Mouse (Mus musculus): ENCODE measurements around the gene Pir.
A peak's percentile ranks its signal among the peaks of the same experiment; 100 is the strongest.

Gene Pir

GRCm38 (mm10) chrX:164269285-164269761 is at the start of gene Pir:
Pir (plus strand) TSS chrX:164269371.
- peak; percentile 10 to 33 for DNase-seq (ENCODE audit: low spot score in 2 of 2)

DNA sequence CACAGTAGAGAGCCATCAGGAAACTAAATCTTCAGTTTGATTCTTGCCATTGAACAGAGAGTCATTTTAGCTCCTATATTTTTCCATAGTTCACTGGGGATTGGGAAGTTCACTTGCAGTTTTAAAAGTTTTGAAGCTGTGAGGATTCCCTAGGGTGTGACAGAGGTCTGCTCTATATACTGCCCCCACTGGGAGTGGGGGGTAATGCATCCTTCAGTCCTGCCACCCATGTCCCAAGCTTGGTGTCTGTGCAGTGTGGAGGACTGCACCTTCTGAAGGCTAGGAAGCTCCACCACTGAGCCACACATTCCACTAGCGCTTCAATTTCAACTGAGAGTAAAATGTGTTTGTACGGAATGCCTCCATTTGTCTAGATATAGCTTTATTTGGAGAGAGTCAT is 47.2 kb upstream of the Pir start:
- DNase-seq (ENCODE audit: low spot score in 2 of 2) = no peak

DNA sequence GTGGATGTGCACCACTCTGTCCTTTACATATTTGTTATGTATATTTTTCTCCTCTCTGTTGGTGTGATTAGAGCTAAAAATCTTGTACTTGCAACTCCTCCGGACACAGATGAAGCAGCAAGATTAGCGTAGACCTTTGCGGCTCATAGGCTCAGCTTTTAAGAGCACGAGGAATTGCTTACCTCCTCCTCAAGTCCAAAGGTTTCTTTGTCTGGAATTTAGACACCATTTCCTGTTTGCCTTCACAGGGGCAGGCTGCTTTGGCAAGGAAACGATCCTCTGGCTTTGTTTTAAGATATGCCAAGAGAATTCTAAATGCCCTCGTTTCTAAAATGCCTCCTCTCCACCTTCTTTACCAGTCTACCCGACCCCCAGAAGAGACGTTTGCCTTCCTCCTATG is 35.8 kb upstream of the Pir start:
- DNase-seq (ENCODE audit: low spot score in 2 of 2) = no peak

DNA sequence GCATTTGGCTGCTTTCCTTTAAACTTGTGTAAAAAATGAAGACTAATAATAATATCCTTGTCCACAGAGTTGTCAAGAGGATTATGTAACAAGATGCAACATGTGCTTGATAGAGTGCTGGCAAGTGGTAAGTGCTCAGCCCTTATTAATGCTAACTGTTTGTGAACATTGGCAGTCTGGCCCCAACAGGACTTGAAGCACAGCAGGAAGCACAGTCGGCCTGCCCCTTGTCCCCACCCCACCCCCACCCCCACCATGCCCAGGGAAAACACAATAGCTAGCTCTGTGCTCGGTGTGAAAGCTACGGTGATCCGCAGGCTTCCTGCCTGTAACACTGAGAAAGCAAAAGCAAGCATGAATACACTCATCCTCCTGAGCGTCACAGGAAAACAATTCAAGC is 23.5 kb upstream of the Pir start:
- DNase-seq (ENCODE audit: low spot score in 2 of 2) = no peak

GRCm38 (mm10) chrX:164246722-164247121 is 22.4 kb upstream of the Pir start:
- DNase-seq (ENCODE audit: low spot score in 2 of 2) = no peak

DNA sequence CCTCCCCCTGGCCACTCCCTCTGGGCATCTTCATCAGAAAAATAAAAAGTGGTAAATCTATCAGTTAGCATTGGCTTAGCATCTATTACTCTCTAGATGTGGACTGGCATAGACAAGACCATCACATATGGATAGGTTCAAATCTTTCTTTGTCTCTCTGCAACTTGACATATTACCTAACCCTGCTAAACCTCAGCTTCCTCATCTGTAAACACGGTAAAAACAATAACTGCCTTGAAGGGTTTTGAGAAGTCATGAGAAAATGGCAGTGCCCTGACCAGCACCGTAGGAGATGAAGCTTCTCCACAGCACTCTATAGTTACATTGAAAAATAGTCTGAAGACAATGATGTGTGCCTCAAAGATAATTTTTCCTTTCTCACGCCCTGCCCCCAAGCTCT is 12.6 kb upstream of the Pir start:
- DNase-seq (ENCODE audit: low spot score in 2 of 2) = no peak

- no peak for DNase-seq (ENCODE audit: low spot score in 2 of 2)
Observed at GRCm38 (mm10) chrX:164258057-164258456, 11.1 kb upstream of the Pir start, which contains the start of gene Bmx. Bmx (minus strand) TSS chrX:164258193.

DNA sequence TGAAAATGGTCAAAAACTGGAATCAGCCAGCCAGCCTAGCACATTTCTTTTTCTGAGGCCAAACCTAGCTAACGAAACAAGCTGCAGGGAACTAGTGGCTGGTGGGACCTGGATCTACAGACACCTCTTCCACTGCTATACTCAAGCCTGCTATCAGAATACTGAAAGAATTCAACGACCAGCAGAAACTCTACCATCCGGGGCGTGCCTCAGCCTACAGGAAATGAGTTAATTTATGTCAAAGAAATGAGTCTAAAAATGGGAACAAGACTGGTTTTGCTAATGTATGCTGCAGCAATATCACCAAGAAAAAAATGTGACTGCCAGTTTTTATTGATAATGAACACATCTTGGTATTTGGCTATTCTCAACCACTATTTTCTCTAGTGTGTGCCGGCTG is 10.5 kb upstream of the Pir start:
- no peak for DNase-seq (ENCODE audit: low spot score in 2 of 2)

DNA sequence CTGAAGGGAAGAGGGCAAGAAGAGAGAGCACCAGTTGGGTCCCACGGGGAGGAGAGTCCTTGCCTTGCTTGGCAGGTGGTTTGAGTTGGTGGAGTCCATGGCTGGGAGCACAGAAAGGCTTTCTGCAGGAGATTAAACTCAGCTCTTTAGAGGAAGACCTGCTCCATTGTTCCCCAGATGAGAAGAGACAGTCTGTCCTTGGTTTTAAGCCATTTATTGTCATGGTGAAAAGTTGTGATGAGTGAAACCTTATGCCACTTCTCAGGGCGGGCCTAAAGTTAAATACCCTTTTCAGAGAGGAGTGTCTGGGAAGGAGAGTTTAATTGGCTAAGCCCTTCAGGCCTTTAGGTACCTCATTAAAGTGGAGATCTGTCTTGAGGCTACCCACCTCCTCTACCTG is 6.9 kb upstream of the Pir start:
- no peak for DNase-seq (ENCODE audit: low spot score in 2 of 2)

GRCm38 (mm10) chrX:164264861-164265260 is 4.3 kb upstream of the Pir start:
- no peak for DNase-seq (ENCODE audit: low spot score in 2 of 2)

DNA sequence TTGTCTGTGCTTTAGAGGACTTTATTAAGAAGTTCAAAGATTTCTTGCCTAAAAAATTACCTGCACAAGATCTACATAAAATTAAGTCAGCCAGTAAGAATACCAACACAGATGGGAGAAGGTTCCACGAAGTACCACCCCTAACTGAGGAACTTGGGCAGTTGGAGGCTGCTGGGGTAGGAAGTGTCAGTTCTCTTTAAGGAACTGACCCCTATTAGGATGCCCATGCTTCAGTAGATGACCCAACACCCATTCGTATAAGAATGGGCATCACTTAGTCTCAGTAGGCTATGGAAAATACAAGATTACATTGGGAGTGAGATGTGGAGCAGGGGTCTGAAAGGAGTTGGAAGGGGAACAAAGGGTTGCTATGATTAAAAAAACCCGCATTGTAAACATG is 1.4 kb downstream of the Pir start:
- no peak for DNase-seq (ENCODE audit: low spot score in 2 of 2)

DNA sequence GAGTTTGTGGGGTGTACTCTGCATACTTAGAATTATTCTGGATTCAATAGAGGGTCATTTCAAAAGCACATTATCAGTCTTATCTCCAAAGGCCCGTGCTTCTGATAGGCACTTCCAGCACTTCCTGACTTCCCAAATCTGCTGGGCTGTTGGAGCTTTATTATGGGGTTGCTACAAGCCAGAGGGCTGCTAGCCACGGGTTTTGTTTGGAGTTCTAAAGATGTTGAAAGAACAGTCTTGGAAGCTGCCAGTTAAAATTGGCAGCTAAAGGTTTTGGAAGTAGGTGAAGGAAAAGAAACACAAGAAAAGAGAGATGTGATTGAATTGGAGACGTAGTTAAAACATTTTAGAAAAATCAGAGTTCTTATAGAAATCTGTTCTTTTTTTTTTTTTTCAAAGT is 6.4 kb downstream of the Pir start:
- no peak for DNase-seq (ENCODE audit: low spot score in 2 of 2)

DNA sequence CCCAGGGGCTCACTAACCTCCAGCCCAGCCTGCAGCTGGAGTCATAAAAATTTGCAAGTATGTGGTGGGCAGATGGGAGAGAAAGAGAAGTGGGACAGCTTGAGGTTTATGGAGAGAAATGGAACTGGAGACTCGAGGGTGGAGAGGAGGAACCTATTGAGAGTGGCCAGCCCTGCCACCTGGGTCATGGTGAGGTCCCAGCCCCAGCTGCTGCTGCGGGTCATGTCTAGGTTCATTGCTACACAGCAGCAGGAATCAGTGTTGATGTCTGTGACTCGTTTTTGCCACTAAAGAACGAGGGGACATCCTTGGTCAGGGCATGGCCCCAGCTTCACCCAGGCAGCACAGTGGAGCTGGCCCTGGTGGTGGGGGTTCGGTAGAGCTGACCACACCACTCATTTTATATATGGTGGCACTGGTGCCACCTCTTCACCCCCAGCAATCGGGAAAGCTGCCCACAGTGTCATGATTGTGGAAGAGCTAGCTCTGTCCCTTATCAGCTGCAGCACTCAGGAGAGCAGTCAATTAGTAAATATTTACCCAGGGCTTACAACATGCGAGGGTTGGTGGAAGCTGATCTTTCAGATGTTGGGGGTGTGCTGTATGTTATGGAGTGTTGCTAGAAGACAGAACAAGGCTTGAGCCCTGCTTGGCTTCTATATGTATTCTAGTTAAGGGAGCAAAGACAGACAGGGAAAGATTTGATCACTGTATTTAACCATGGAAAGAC is 11.9 kb downstream of the Pir start:
- DNase-seq (ENCODE audit: low spot score in 2 of 2) = no peak

DNA sequence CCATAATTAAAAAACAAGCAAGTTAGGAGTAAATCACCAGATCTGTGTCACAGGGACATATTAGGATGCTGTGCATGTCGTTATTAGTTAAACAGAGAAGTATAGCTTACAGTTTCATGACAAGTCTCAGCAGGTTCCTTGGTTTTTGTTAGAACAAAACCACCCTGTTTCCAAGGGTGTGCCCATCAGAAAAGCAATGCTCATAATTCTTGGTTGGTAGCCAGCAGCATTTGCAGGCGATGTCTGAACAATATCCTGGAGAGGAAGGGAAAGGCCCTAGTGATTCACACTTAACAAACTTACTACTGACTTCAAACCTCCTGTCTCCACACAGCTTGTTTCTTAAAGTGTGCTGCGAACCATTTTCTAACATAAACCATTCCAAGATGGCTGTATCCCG is 14.6 kb downstream of the Pir start:
- DNase-seq (ENCODE audit: low spot score in 2 of 2) = no peak

- DNase-seq (ENCODE audit: low spot score in 2 of 2) = no peak
Observed at GRCm38 (mm10) chrX:164287077-164287476, 17.9 kb downstream of the Pir start.

DNA sequence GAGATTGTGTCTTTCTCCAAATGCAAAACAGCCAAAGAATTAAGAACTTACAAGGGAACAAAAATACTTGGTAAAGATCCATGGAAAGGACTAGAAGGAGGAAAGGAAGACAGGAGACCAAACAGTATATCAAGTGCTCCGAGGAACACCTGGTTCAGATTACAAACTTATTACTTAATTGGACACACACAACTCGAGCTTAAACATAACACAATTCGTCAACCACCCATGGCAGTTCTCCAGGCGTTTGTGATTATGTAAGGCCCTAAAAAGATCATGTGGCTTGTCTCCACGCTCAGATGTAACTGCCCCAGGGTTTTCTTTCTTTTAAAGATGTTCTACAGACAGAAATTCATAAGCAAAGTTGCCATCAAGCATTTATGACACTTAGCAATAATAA is 22.0 kb downstream of the Pir start:
- DNase-seq (ENCODE audit: low spot score in 2 of 2) = no peak

GRCm38 (mm10) chrX:164306250-164306649 is 37.1 kb downstream of the Pir start:
- DNase-seq (ENCODE audit: low spot score in 2 of 2) = no peak

- DNase-seq (ENCODE audit: low spot score in 2 of 2) = no peak
Observed at GRCm38 (mm10) chrX:164313876-164314275, 44.7 kb downstream of the Pir start.

- DNase-seq (ENCODE audit: low spot score in 2 of 2) = no peak
Observed at GRCm38 (mm10) chrX:164318554-164318953, 49.4 kb downstream of the Pir start.

DNA sequence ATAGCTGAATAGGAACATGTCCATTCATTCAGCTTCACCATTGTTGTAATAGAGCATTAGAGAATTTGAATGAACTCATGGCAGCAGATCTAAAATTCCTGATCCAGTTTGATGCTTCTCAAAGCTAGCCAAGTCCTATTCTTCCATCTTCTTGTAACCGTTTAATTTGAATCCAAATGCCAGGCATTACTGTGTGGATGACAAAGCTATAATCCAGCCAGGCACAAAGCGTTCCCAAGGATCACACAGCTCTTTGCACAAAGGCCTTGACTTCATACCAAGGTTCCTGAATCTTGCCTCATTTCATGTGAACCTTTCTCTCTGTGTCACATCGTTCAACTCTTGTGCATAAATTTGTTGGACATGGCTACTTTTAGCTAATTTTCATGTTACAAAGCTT is 50.9 kb downstream of the Pir start:
- no peak for DNase-seq (ENCODE audit: low spot score in 2 of 2)

DNA sequence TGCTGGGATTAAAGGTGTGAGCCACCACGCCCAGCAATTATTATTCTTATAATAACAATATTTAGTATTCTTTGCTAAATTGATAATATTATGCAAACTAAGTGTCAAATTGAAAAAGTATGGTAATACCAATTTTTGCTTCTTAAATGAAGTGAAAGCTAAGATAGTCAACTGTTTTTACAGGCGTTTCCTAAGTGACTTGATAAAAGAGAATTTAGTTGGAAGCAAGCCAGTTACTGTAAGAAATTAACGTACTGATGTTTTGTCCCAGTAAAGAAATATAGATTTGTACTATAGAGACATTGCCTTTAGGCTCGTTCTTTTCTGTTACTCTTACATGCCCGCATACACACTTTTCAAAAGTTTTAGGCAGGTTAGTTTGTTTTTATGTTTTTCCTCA is 53.3 kb downstream of the Pir start:
- DNase-seq (ENCODE audit: low spot score in 2 of 2) = no peak

DNA sequence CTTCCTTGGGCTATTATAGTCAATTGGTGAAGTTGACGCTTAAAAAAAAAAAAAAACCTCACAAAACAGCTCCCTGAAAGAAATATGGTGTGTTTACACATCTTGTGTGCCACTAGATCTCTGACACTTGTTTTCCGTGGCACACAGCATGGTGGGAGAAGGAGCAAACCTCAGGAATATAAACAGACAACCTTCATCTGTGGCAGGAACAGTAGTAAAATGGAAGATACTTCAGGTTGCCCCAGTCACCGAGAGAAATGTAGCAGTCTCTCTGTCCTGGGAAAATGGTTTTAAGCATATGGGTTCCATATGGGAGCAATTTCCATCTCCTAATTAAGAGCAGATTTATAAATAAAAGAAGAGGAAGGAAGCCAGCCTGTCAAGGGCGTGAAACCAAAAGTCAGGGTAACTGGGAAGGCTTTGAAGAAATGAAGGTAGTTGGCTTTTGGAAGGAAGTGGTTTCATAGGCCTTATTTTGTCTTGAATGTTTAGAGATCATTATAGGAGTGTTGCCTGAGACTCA is 54.3 kb downstream of the Pir start:
- DNase-seq (ENCODE audit: low spot score in 2 of 2) = no peak

- DNase-seq (ENCODE audit: low spot score in 2 of 2) = no peak
Observed at GRCm38 (mm10) chrX:164330351-164330750, 61.2 kb downstream of the Pir start.

- no peak for DNase-seq (ENCODE audit: low spot score in 2 of 2)
Observed at GRCm38 (mm10) chrX:164330766-164331165, 61.6 kb downstream of the Pir start.
